Mouse (Mus musculus): ENCODE data around the gene Bbs10.

DNA sequence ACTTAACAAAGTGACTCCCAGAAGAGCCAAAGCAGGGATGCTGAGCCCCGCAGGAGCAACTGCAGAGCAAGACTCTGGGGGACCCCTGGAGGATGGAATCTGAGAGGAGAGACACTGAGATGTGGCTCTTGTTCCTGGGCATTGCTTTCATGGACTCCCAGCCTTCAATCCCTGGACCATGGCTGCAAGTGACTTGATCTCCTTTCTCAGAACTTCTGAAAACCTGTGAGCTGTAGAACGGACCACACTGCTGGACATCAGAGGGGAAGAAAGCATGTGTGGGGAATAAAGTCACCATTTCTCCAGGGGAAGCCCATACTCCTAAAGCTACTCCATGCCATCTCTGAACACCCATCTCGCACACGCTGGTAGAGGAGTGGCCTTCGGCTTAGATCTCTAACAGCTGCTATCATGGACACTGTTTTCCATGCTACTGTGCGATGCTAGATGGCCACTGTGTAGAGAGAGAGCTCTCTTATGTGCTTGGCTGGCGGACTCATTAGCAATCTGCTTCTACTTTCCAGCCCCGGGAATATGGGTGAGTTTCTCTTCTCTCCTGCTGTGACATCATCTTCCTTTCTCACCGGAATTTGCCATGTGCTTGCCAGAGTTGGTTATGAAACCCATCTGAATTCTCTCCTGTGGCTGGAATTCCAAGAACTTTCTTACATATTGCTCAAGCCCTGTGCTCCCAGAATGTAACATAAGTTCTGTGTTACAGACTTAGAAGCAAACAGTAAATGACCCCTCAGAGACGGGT lies 16.3 kb downstream of the Bbs10 start:
- TF ChIP-seq CTCF (IDR thresholded peaks at IDR 0.05; ENCODE audit: insufficient read depth, low read length) (no peak), POLR2A (IDR thresholded peaks at IDR 0.05; ENCODE audit: borderline replicate concordance, extremely low read depth, low read depth, low read length) (no peak)

All from lung, adult 2 months (tissue).